Mouse (Mus musculus): Measurements from ENCODE around the gene Cd81.

The Cd81 gene

DNA sequence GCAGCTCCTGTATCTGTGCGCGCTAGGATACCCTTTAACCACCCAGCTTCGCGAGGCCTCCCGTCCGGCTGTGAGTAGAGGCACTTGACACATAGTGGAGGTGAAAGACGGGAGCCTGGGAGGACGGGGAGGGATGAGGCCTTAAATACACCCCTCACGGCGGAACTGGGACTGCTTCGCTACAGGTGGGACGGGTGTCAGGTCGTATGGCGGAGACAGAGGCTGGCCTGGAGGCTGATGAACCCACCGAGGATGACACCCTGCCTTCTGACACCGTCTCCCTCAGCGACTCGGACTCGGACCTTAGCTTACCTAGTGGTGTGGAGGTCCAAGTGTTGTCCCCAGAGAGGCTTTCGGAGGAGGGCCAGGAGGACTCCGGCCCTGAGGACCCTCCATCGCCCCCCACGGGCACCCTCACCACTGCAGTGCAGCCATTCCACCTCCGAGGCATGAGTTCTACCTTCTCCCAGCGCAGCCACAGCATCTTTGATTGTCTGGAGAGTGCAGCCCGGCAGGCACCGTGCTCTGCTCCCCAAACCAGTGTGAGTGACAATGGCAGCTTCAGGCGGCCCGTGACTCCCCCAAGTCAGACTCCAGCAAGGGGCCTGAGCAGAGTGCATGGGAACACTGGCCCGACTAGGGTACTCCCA is 17.3 kb downstream of the Cd81 start:
- in situ Hi-C loops (cut with MboI), result loop anchor here (5.0 kb wide), 1 partner anchor 63 kb away; the partner anchor contains the start of gene Tspan32

DNA sequence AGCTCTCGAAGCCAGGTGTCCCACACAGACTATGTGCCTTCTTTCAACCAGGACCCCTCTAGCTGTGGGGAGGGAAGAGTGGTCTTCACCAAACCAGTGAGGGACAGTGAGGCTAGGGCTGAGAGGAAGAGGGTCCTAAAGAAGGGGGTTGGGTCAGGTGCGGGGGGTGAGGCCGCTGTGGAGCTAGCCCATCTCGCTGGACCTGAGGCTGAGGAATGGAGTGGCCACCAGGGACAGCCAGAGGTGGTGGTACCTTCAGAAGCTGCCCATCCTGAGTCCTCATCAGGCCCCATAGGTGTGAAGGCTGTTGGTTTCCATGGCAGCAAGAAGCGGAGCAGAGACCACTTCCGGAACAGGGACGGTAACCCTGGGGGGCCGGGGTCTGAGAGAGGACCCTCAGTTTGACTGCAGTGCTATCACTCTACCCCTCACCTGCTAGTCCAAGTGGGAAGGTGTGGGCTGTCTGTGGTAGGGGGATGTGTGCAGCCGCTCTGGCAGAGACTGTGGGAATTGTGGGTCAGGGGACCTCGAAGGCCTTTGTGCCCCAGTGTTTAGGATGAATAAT is 18.0 kb downstream of the Cd81 start:
- in situ Hi-C loops (cut with MboI), result no loop called here

DNA sequence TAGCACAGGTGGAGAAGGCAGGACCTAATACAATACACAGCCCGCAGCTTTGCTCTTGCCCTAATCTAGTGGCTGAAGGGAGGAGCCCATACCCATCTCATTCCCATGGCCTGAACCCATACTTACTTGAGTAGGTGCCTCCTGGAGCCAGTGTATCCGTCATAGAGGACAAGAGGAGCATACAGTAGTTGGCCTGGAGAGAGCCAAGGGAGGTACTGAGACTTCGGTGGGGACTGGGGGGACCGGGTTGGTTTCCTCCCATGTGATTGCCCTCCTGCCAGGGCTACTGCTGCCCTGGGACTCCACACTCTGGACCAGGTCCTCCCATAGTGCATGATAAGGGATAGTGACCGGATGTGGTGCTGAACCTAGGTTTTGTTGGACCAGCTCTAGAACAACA is 20.1 kb downstream of the Cd81 start:
- in situ Hi-C loops (cut with MboI), result no loop called here

DNA sequence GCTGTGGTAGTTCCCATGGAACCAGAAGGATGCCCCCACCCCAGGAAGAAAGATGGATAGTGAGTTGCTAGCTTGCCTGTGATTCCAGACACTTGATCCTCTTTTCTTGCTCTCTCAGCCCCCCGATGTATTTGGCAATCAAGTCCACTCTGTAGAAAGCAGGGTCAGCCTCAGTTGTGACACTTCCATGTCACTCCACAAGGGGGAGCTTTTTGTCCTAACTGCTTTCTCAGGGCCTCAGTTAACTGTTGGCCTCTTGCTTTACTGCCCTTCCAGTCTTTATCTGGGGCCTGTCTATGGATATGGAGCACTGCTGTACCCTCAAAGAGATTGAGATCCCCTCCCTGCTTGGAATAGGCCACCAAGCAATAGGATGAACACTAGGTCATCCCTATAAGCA is 20.5 kb downstream of the Cd81 start:
- in situ Hi-C loops (cut with MboI), result no loop called here

DNA sequence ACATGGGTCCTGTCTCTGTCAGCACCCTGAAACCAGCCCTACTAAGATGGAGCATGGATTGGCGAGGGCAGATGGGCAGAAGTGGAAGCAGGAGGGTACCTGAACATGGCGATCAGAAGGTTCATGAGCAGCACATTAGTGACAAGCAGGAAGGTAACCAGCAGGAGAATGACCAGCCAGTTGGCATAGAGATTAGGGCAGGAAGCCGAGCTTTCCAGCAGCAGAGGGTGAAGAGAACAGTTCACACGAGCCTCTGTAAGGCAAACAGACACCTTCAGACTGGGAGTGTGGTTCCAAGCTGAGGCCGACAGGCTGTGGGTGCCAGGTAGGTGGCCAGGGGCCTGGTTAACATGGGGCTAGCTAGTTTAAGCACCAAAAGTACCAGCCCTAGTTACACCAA is 22.9 kb downstream of the Cd81 start:
- in situ Hi-C loops (cut with MboI), result loop anchor here (25.0 kb wide), 1 partner anchor 163 kb away; no protein-coding TSS in a partner anchor

DNA sequence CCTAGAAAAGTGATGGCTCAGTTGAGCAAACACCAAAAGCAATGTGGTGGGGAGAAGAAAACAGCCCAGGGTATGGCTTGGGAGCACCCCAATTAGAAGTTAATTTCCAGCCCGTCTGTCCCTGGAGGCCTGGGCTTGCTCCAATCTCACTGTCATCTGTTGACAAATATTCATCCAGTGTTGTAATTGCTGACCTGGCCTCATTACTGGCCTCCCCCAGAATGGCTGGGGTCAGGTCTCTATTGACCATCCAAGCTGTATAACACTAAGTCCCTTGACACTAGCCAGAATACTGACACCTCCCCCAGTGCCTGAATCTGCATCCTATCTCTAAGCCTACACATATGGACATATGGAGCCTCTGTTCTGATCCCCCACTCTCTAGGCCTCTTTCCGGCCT is 24.8 kb downstream of the Cd81 start:
- in situ Hi-C loops (cut with MboI), result loop anchor here (25.0 kb wide), 1 partner anchor 165 kb away; no protein-coding TSS in a partner anchor

DNA sequence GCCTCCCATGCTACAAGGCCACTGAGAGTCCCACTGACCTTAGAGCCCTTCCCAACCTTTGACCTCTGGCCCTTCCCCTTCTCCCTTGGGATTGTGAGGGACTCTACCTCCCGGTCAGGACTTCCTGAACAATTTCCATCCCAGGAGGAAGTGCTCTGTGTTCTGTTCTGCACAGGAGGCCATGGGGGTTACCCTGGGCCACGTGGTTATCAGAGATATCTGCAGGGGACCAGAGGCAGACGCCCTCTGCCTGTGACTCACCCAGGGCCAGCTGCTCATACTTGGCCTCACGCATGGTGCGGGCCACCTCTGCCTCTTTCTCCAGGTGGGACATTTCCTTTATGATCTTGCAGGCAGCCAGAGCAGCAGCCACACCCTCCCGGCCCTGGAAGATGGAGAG is 29.5 kb downstream of the Cd81 start:
- in situ Hi-C loops (cut with MboI), result loop anchor here (25.0 kb wide), 1 partner anchor 170 kb away; no protein-coding TSS in a partner anchor

DNA sequence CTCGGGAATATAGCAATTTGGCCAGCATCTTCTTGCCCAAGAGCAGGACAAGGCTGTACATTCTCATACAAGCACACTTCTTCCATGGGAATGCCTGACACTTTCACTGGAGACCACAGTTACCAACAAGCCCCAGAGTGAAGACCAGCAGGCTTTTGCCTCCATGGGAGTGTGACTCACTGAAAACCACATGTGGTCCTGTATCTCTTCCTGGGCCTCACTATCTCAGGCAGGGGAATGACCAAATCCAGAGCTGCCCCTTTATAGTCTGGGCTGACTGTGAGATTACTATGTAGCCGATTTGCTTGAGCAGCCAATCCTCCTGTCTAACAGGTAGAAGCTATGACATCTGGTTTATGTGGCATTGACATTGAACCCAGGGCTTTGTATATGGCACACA is 31.2 kb downstream of the Cd81 start:
- in situ Hi-C loops (cut with MboI), result loop anchor here (25.0 kb wide), 1 partner anchor 171 kb away; no protein-coding TSS in a partner anchor

DNA sequence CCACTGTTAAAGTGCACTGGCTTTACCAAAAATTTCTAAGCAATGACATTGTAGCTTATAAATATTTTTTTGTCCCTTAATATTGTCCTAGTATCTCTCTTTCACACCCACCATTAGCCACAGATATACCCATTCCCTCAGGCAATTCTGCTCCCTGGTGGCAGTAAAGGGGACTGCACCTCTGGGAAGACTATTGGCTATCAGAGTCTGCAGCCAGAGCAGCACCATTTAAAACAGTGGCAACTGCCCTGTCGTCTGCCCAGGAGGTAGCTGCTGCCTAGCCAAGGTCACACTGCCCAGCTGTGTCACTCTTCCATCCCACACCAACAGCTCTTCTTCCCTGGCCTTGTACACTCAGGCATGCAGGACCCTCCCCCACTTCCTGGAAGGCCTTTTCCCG is 33.8 kb downstream of the Cd81 start:
- in situ Hi-C loops (cut with MboI), result loop anchor here (25.0 kb wide), 1 partner anchor 174 kb away; no protein-coding TSS in a partner anchor

DNA sequence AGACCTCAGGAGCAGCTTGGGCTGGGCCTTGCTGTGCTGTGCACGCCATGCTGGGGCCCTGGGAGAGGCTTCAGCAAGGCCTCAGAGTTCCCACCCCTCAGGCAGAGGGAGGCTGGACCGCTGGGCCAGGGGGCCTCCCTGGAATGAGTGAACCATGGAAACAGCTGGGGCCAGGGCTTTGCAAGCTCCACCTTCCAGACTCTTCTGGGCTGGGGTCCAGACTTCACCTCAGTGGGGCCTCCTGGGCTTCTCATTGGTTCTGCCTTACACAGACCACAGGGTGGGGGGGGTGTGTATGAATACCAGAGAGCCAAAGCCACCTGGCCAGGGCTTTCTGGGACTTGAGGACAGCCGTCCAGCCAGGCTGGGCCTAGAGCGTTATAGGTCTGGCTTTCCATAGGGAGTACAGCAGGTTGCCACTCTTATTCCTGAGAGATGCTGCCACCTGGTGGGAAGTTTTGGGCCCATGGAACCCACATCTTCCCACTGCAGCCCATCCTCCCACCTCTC is 34.6 kb downstream of the Cd81 start:
- in situ Hi-C loops (cut with MboI), result loop anchor here (25.0 kb wide), 1 partner anchor 175 kb away; no protein-coding TSS in a partner anchor

DNA sequence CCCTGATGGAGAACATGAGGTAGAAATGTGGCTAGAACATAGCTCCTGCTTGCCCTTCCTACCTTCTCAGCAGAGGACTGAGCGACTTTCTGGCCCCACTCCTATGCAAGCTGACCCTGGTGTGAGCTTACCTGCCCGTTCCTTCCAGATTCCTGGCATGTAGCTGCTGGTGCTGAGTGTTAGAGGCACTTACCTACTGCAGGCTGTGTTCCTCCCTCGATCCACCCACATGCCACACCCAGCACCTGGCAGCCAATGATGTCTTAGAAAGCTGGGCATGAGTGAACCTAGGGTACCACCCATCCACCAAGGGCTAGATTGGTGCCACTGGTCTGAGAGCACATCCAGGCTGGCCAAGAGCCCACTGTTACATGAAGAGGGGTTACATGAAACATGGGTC is 41.3 kb downstream of the Cd81 start:
- in situ Hi-C loops (cut with MboI), result loop anchor here (25.0 kb wide), 1 partner anchor 182 kb away; no protein-coding TSS in a partner anchor

DNA sequence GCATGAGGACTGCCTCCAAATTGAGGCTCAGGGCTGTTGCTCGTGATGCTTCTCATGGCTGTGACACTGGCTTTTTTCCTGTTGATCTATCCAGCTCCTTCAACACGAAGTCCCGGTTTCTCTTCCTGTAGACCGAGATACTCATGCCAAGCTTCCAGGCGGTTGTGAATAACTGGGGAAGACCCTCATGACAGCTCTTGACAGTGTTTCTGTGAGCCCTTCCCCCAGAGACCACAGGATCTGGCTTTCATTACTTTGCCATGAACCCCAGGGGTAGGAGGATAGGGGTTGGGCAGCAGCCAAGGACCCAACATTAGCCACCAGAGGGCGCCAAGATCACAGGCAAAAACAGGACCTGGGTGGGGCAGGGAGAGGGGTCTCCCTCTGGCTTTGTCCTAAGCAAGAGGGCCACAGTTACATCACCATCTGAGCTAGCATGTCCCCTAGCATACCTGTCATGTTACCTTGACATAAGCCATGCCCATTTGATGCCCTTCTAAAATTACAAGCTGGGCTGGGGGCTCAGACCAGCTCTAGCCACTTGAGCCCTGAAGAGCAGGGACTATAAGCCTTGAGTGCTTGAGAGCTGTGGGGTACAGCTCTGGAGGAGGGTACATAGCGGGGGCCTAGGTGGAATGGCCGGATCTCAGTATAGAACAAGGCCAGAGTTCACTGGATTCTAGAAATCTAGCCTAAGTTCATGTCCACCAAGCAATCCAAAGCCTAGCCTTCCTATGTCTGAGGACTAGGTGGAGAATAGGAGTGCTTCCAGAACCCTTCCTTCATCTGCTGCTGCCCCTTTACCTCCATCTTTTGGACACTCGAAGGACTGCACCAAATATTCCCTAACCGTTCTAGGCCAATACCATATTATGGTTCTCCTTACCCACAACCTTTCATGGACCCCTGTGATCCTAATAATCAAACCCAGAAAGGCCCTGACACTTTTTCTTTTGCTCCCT is 42.3 kb downstream of the Cd81 start, which contains the start of gene Trpm5:
Gene Trpm5, minus strand, starts transcription at position 51 of the 962 bp plus-strand sequence.
- in situ Hi-C loops (cut with MboI), result loop anchor here (25.0 kb wide), 1 partner anchor 183 kb away; no protein-coding TSS in a partner anchor

DNA sequence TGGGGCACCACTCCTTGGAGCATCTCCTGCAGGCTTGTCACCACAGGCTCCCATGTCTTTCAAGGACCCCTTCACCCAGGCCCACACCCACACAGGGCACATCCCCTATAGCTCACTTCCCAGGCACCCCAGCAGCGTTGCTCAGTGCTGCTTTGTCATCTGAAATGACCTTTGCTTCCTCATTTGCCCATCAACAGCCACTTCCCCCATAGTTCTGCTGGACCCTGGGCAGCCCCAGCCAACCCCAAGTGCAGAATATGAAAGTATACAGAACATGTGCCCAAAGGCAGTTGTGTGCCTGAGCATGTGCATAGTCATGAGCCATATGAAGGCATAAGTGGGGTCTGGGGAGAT is 43.0 kb downstream of the Cd81 start:
- in situ Hi-C loops (cut with MboI), result loop anchor here (25.0 kb wide), 1 partner anchor 183 kb away; no protein-coding TSS in a partner anchor

DNA sequence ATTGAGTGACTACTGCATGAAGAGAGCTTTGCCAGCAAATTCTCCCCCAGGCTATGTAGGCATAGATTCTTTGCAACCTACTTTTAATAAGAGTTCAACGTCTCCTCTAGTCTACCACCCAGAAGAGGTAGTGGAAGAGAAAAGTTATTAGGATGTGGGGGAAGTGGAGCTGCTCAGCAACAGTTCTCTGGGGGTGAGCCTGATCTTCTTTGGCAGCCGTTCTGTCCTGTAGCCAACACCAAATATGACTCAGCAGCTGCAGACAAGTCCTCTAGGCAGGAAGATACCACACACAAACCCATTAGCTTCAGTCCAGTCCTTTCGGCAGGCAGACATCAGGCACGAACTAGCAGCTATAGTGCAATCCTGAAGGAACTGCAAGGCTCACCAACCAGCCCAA is 48.2 kb downstream of the Cd81 start:
- in situ Hi-C loops (cut with MboI), result no loop called here

DNA sequence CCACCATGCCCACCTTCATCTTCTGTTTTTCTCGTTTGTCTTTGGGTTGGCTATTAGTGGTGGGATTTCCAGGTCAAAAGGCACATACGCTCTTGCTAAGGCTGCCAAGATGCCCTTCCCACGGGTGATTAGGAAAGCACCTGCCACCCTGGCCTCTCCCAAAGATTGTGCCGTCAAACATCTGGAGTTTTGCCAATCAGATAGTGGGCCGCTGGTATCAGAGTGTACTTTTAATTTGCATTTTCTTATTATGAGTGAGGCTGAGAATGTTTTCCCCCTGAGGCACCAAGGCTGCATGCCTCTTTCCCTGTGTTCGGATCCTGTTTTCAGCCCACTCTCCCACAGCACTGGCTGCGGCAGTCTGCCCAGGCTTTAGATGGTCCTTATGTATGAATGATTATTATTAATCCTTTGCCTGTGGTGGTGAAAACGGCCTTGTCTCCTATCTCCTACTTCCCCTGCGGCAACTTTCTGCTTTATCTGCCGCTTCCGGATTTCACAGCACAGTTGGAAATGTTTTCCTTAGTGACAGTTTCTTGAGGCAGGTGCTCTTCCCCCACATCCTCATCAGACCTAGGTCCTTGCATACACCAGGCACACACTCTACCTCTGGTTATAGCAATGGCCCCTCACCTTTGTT is 52.8 kb downstream of the Cd81 start:
- in situ Hi-C loops (cut with MboI), result no loop called here

DNA sequence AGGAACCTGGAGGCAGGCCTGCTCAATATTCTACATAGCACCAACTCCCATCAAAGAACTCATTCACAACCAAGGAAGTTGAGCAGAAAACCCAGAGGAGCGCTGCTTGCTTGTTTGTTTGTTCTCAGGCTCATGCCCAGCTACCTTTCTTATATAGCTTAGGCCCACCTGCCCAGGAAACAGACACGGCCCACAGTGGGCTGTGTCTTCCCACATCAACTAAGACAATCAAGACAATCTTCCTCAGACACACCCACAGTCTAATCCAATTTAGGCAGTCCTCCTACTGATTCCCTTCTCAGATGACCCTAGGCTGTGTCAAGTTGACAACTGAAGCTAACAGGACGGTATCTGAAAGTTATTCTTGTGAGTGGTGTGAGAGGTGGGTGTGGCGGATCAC is 53.5 kb downstream of the Cd81 start, which contains the start of gene Kcnq1:
Gene Kcnq1, plus strand, starts transcription at position 301 of the 400 bp plus-strand sequence.
- in situ Hi-C loops (cut with MboI), result no loop called here

DNA sequence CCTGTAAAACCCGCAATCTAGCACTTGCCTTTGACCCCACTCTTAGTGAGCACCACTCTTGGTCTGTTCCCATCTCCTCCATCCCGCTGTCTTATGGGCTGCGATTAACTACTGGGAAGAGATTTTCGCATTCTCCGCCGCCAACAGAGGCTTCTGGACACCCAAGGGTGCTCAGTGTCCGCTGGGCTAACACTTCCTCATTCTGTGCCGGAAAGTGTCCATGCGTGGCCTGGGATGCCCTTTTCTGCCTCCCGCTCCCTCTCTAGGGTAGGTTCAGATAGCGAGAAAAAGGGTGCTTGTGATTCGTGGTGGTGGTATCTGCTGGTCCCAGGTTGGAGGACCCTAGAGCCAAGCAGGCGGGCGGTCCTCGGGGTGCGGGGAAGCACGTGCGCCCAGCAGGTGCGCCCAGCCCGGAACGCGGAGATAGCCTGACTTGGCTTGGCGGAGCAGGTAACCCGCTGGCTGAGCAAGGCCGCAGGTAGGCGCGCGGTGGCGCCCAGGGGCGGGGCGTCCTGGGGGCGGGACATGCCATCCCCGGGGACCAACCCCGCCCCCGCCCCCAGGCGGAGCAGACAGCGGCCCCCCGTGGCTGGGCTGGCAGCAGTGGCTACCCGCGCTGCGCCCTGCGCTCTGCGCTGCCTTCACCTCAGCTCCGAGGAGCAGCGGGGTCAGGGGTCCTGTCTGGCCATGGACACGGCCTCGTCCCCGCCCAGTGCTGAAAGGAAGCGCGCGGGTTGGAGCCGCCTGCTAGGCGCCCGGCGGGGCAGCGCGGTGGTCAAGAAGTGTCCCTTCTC is 54.3 kb downstream of the Cd81 start:
- in situ Hi-C loops (cut with MboI), result no loop called here

DNA sequence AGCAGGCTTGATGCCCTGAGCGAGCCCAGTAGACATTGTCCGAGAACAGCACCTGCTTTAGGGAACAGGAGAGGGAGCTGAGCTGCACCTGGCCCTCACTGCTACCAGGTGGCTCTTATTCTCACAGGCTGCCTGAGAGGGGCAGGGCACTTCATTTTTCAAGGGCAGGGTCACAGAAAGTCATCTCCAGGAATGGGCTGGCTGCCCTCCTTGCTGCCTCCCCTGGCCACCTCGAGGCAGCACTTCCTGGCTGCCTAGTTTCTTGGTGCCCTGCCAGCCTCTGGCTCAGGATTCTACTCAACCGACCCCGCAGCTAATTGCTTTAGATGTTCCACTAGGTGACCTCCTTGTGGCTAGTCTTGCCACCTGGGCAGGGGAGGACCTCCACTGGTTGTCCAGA is 55.7 kb downstream of the Cd81 start:
- in situ Hi-C loops (cut with MboI), result no loop called here

DNA sequence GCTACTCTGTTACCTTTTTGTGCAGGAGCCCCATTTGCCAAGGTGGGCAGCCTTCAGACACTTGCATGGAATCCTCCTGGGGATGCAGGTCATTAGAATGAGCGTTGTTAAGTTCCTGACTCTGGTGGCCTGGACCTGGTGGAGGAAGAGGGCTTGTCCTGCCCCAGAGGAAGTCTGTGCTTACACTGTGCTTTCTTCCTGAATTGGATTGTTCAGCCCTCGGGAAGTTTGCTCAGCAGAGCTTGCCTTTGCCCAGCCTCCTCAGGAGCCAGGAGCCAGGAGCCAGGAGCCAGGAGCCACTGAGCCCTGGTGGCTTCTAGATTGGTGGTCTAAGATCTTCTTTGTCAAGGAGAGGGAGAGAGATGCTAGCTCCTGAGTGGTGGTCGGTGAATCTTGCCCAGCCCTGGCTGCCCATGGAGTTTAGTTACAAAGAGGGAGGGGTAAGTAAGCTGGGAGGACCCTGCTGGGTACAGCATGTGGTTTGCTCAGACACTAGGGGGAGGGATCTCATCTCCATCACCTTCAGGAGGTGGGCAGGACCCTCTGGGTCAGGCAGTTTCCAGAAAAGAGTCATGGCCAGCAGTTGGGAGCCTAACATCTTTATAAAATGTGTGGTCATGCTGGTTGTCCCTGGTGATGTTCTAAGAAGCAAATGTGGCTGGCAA is 56.6 kb downstream of the Cd81 start:
- in situ Hi-C loops (cut with MboI), result no loop called here

DNA sequence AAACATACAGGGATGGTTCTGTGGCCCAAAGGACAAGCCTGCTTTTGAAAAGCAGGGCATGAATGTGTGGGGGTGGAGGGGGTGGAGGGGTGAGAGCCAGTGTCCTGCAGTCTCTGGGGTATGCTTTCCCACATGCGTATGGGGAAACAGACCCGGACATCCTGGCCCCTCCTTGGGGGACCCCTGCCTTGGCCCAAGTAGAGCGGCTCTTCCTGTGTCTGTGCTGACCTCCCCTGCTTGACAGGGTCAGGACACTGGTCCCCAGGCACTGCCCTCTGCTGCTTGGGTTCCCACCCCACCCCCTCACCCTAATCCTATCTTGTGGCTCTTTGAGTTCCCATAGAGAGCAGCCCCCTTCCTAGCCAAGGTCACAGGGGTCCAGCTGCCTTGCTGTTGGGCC is 57.2 kb downstream of the Cd81 start:
- in situ Hi-C loops (cut with MboI), result no loop called here

Measured in mature B cell (primary cell).